Mouse (Mus musculus) brain, embryonic 14.5 days (tissue): ENCODE measurements around the gene Ttc21a.

ENCODE experiments used
- CTCF ChIP-seq: fragments of 200-500 bp; IDR thresholded peaks from 2 replicates; pipeline ENCODE4 v1.5.1; 2012; ENCODE audit warnings: inconsistent platforms, mild to moderate bottlenecking, moderate library complexity, borderline replicate concordance; ENCODE audit not compliant: insufficient read depth, insufficient read length; ENCODE audit errors: extremely low read depth
- POLR2A ChIP-seq: fragments of 200-500 bp; IDR thresholded peaks from 2 replicates; pipeline ENCODE4 v1.6.1; 2012; ENCODE audit warnings: mild to moderate bottlenecking, inconsistent platforms, borderline replicate concordance; ENCODE audit not compliant: poor library complexity, insufficient read depth, insufficient read length, severe bottlenecking; ENCODE audit errors: extremely low read depth

- TF ChIP-seq POLR2A (no peak), CTCF (no peak)
Observed at GRCm38 (mm10) chr9:119939646-119940045, 2.2 kb downstream of the Ttc21a start.
